Mouse (Mus musculus) left cerebral cortex, adult 9 months (tissue): ENCODE measurements around the gene Ocel1.

Experiments
- DNase-seq, 2 experiments: peaks; one replicate each; pipeline ENCODE4 v3.0.0; 2022; ENCODE audit warnings: low spot score in 2 of 2

The Ocel1 gene

DNA sequence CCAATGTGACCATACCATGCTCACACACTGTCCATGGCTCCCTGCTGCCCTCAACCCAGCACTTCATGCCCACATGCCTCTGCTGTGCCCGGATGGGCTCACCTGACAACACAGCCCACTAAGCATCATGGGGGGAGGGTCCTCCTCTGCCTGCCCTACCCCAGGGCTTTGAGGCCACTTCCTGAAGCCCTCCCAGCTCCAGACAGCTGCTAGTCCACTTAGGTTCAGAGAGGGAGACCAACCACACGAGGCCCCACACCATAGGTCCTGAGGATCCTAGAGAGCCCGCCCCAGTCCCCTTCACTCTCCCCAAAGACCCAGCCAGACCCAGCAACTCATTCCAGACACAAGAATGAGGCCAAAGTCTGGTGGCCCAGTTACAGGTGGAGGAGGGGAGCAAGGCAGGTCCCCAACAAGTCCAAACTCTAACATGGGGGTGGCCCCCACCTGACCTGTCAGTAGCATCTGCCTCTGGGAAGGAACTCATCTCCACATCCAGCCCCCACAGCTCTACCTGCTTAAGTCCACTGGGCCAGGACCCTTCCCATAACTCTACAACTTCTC, 8.5 kb downstream of the Ocel1 start:
- DNase-seq = no peak

- no peak for DNase-seq
These were observed 9.4 kb downstream of the Ocel1 start for GRCm38 (mm10) chr8:71380178-71381171.

DNA sequence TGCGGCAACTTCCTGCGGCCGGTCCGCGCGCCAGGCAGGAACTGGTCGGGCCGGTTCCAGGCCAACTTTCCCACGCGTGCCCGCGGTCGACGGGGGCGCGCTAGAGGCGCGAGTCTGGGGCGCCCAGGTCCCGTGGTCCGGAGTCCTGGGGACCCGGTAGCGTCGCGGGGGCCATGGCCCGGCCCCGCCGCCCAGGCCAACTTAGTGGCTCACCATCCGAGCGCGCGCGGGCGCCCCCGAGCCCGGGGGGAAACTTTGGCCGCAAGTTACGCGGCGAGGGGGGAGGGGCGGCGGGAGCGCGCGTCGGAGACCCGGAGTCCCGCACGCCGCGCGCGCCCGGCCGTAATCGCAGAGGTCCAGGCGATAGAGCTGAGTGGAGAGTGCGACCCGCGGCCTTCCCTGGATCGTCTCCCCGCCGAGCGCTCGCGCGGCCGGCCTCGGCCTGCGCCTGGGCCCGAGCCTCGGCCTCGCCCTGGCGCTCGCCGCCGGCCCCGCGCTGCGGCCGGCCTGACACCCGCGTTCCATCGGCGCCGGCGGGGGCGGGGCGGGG, 10.4 kb downstream of the Ocel1 start, which contains the start of gene Nr2f6:
Gene Nr2f6 (minus strand): TSS at position 540 of the 550 bp plus-strand sequence.
- no peak for DNase-seq

GRCm38 (mm10) chr8:71381971-71382961, 11.2 kb downstream of the Ocel1 start:
- DNase-seq = peak in 1 of 2 experiments; percentile 73

GRCm38 (mm10) chr8:71383396-71383795, 12.3 kb downstream of the Ocel1 start:
- DNase-seq = no peak

- no peak for DNase-seq
These were observed 12.8 kb downstream of the Ocel1 start for GRCm38 (mm10) chr8:71383860-71384259.

DNA sequence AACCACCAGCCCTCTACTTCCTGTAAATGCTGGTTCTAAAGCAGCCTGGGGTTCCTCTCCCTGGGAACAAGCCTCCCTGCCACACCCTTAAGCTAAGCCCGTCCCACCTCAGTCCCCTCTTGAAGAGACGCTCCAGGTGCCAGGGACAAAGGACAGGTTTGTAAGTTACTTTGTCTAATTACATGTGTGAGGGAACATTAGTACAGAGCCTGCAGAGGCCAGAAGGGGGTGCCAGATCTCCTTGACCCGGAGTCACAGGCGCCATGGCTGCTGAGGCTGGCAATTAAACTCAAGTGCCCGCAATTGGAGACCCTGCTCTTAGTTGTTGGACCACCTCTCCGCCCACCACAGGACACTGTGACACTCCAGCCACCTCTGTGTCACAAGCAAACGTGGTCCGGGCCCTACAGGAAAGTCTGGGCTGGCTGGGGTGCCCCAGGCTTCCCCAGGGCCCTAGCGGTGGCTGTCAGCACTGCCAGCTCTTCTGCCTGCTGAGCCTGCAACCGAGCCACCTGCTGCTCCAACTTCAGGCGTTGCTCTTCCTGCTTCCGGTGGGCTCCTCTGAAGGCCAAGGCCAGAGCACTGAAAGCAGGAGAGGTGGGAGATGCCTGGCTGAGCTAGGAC, 14.2 kb downstream of the Ocel1 start:
- no peak for DNase-seq

DNA sequence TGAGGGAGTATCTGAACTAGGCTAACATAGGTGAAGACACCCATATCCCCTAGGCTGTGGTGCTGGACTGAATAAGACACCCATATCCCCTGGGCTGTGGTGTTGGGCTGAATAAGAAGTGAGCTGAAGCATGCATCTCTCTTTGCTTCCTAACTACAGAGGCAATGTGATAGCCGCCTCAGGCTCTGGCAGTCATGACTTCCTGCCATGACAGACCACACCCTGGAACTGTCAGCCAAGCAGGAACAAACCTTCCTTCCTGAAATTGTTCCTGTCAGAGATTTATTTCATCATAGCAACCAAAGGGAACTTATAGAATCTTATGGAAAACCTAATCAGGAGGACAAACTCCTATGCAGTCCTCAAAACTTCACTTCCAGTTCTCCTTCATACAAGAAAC, 17.2 kb downstream of the Ocel1 start:
- DNase-seq = no peak

DNA sequence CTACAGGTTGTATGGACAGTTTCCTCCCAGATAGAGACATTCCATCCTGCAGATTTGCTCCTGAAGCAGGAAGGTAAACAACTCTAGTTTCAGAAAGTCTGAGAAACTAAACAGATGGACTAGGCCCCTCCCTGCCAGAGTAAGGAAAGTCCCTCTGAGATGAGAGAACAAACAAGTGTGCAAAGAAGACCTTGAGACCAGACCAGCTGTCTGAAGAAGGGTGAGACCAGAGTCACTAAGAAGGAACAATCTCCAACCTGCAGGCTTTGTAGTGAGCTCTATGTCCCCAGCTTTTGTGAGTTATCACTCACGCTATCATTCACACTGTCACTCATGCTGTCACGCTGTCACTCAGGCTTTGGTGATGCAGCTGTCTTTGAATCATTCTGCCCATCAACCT, 20.6 kb downstream of the Ocel1 start:
- no peak for DNase-seq

DNA sequence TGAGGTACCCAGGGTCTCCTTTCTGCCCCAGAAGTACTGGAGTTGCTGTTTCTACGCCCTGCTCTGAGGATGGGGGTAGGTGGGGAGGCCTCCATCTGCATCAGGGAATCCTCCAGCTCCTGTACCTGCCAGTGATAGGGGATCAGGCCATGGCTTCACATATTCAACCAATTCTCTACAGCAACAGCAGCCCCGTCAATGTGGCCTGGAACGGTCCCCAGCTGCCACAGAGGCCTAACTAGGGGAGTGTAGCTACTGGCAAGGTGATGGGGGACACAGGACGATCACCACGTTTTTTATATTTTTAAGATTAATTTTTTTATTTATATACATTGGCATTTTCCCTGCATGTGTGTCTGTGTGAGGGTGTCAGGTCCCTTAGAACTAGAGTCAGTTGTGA, 21.3 kb downstream of the Ocel1 start:
- no peak for DNase-seq

DNA sequence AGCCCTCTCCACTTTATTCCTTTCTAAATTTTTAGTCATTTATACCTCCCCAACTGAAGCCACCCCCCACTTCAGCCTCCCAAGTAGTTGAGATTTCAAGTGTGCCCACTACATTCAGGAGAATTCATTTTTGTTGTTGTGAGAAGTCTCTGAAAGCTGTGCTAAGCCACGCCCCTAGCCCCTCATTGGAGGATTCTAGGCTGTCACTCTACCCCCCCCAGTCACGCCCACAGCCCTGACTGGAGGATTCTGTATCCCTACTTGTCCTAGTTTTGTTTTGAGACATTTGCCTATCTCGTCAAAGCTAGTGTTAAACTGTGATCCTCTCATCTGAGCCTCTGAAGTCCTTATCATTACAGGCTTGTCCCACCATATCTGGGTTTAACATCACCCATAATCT, 21.8 kb downstream of the Ocel1 start:
- DNase-seq = no peak

GRCm38 (mm10) chr8:71394481-71394880, 23.4 kb downstream of the Ocel1 start:
- DNase-seq = no peak

GRCm38 (mm10) chr8:71395071-71395470, 24.0 kb downstream of the Ocel1 start:
- DNase-seq = no peak

GRCm38 (mm10) chr8:71395629-71396028, 24.5 kb downstream of the Ocel1 start, which contains the start of gene Ushbp1:
Gene Ushbp1, minus strand, starts transcription at chr8:71395802.
- DNase-seq = no peak

- DNase-seq = peak; percentile 92 to 96
These were observed 25.7 kb downstream of the Ocel1 start, which contains the start of gene Babam1 for GRCm38 (mm10) chr8:71396639-71397305. Gene Babam1, plus strand, starts transcription at chr8:71396861.

GRCm38 (mm10) chr8:71397701-71398100, 26.6 kb downstream of the Ocel1 start:
- no peak for DNase-seq

DNA sequence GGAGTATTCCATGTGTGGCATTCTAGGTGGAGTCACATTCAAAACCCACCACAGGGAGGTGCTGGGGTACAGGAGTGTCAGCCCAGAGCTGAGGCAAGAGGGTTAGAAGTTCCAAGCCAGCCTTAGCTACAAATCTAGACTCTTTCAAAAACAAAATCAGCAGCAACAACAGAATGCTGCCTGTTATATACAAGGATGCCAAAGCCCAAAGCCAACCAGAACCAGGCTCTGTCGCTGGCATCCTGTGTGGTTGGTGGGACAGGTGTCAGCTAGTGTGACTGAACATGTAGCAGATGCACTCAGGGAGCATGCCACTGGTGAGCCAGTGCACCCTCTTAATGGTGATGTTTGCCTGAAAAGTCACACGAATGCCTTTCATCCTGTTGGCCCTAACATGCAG, 29.7 kb downstream of the Ocel1 start:
- no peak for DNase-seq

GRCm38 (mm10) chr8:71401454-71401853, 30.4 kb downstream of the Ocel1 start:
- DNase-seq = no peak

- no peak for DNase-seq
These were observed 31.4 kb downstream of the Ocel1 start for GRCm38 (mm10) chr8:71402446-71402964.
